Mouse (Mus musculus) brain, embryonic 14.5 days (tissue): ENCODE measurements at regions not wholly inside any gene's neighbourhood (a gene's known extent, or its start where the extent isn't known, plus 50 kb on each side); places are given as distances from the start of the nearest gene placed in this dataset.

Source experiments
- CTCF ChIP-seq: fragments of 200-500 bp; IDR thresholded peaks from 2 replicates; pipeline ENCODE4 v1.5.1; 2012; ENCODE audit warnings: inconsistent platforms, mild to moderate bottlenecking, moderate library complexity, borderline replicate concordance; ENCODE audit not compliant: insufficient read depth, insufficient read length; ENCODE audit errors: extremely low read depth
- POLR2A ChIP-seq: fragments of 200-500 bp; IDR thresholded peaks from 2 replicates; pipeline ENCODE4 v1.6.1; 2012; ENCODE audit warnings: mild to moderate bottlenecking, inconsistent platforms, borderline replicate concordance; ENCODE audit not compliant: poor library complexity, insufficient read depth, insufficient read length, severe bottlenecking; ENCODE audit errors: extremely low read depth

- no peak for TF ChIP-seq CTCF
- TF ChIP-seq POLR2A: no peak
Observed at GRCm38 (mm10) chr7:133184905-133185594, 60.9 kb upstream of the Ctbp2 start.
